Mouse (Mus musculus): ENCODE results near the gene Adamts10.

DNA sequence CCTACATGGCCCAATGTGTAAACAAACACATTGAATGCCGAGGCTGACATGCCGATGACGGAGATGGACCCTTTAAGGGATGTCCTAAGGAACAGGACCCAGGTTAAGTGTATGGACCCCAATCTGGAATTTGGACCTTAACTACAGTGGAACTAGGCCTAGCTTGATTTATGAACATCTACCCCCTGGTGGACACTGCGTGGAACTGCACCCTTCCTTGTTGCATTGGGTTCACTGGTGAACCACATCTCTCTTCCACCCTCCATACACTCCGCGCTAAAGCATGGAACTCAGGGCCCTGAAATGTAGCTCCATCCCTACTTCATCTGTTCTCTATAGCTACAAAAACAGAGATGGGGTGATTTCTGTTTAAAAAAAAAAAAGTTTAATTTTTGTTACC, 30.9 kb upstream of the Adamts10 start:
- TF ChIP-seq CTCF (IDR thresholded peaks at IDR 0.05; ENCODE audit: extremely low read depth, insufficient read depth, low read length) (peak; percentile 20; the same call in 1 of the 2 replicates), POLR2A (IDR thresholded peaks at IDR 0.05; ENCODE audit: extremely low read depth, insufficient read depth, low read length) (no peak)

Data from cortical plate, adult 2 months (tissue).